Mouse (Mus musculus) CD4-positive, CD25-positive, alpha-beta regulatory T cell, adult 2 months (primary cell): ENCODE results near the gene Capza1.

Source experiments
- DNase-seq: peaks from one replicate; pipeline ENCODE4 v3.0.0-alpha.2; 2012; ENCODE audit warnings: low read depth, low spot score

The Capza1 gene

GRCm38 (mm10) chr3:104788561-104789311 is 75.6 kb downstream of the Capza1 start:
- peak; percentile 59 for DNase-seq

GRCm38 (mm10) chr3:104788075-104788474 is 76.2 kb downstream of the Capza1 start, which contains the start of gene Rhoc:
TSS of gene Rhoc (plus strand) at chr3:104788375.
- DNase-seq = no peak

- no peak for DNase-seq
Measured at GRCm38 (mm10) chr3:104785284-104785683, 79.0 kb downstream of the Capza1 start.

GRCm38 (mm10) chr3:104783971-104784500 is 80.3 kb downstream of the Capza1 start:
- peak; percentile 54 for DNase-seq

- peak; percentile 45 for DNase-seq
Measured at GRCm38 (mm10) chr3:104782061-104782681, 82.1 kb downstream of the Capza1 start.

- peak; percentile 69 for DNase-seq
Measured at GRCm38 (mm10) chr3:104781471-104781903, 82.8 kb downstream of the Capza1 start, which contains the start of gene Fam19a3. TSS of gene Fam19a3 (minus strand) at chr3:104781840.

- DNase-seq = peak; percentile 84
Measured at GRCm38 (mm10) chr3:104780561-104781420, 83.5 kb downstream of the Capza1 start, which contains the start of gene Ppm1j. TSS of gene Ppm1j (plus strand) at chr3:104781056.

- DNase-seq = peak; percentile 86
Measured at GRCm38 (mm10) chr3:104779949-104780348, 84.4 kb downstream of the Capza1 start.

GRCm38 (mm10) chr3:104777342-104777741 is 87.0 kb downstream of the Capza1 start:
- DNase-seq = peak; percentile 76

GRCm38 (mm10) chr3:104773301-104773700 is 91.0 kb downstream of the Capza1 start:
- no peak for DNase-seq
